Mouse (Mus musculus) testis, adult 2 months (tissue): ENCODE results near the gene Kcnb1.

Source experiments
- CTCF ChIP-seq: fragments of 200-500 bp; IDR thresholded peaks from 2 replicates; pipeline ENCODE4 v1.5.1; 2012; ENCODE audit warnings: low read depth, mild to moderate bottlenecking, inconsistent platforms, low read length, moderate library complexity; ENCODE audit not compliant: control insufficient read depth, insufficient read depth, insufficient replicate concordance
- POLR2A ChIP-seq: fragments of 200-500 bp; IDR thresholded peaks from 2 replicates; pipeline ENCODE4 v1.6.1; 2012; ENCODE audit warnings: low read depth, mild to moderate bottlenecking, inconsistent platforms, low read length, moderate library complexity; ENCODE audit not compliant: control insufficient read depth

DNA sequence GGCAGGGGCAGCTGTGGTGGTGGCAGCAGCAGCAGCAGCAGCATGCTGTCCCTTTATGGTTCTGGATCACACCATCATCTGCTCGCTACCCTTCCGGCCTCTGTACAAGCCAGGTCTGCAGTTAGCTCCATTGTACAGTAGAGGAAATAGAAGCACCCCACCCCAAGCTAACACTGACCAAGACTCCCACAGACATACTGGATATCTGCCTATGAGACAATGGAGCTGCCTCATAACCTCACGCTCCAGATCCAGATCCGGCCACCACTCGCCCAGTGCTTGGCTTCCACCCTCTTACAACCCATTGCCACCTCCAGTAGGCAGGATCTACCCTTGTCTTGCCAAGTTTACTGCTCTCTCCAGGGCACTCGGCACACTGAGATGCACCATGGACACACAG, 14.7 kb downstream of the Kcnb1 start:
- TF ChIP-seq CTCF (no peak), POLR2A (no peak)
